Mouse (Mus musculus) small intestine, adult 2 months (tissue): ENCODE data around the gene Rbm20.

Experiments used
- CTCF ChIP-seq: fragments of 200-500 bp; IDR thresholded peaks from 2 replicates; pipeline ENCODE4 v1.5.1; 2012; ENCODE audit warnings: low read depth, mild to moderate bottlenecking, control low read depth, inconsistent platforms, low read length, moderate library complexity, mixed read lengths; ENCODE audit not compliant: insufficient replicate concordance, insufficient read length; ENCODE audit errors: extremely low read depth
- POLR2A ChIP-seq: fragments of 200-500 bp; IDR thresholded peaks from 2 replicates; pipeline ENCODE4 v1.6.1; 2012; ENCODE audit warnings: low read depth, mild to moderate bottlenecking, control low read depth, inconsistent platforms, low read length, moderate library complexity

DNA sequence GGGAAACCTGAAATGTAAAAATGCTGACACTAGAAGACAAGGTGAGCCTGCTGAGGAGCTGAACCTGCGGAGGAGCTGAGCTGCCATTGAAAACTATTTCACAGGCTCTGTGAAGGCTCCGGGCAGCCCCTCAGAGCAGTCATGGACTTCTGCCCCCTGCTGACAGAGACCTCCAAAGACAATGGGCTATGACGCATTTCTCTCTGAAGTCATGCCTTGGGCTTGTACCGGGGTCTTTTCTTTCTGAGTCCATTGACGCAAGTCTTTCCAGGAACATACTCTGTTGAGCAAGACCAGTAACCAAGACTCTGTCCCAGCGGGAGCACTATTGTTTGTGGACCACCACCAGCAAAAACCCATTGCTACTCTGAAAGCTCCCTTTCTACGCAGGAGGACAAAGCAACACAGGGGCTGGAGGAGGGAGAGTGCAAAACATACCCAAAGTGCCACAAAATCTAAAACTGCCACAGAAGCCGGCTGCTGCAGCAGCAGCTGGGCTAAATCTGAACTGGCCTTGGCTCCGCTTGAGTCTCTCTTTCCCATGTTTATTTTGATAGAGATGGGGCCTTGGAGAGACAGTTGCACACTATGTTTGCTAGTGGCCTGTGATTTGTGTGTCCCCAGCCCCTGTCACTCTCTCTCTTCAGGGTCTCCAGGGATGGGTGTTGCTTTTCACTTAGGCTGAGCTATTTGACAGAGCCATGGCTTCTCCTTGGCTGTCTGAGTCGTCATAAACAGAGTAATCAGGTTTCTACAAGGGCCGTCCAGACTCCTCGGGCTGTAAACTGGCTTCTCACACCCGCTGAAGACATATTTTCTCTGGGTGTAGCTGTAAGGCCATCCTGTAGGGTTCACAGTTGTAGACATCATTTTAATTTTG lies 144.4 kb downstream of the Rbm20 start:
- TF ChIP-seq CTCF: no peak
- no peak for TF ChIP-seq POLR2A
